Mouse (Mus musculus) right cerebral cortex, postnatal 36 days (tissue): Measurements from ENCODE around the gene Klhl25.
"Not testable (repeated sequence)": the region's sequence is repeated elsewhere in the genome, so short reads cannot be mapped to it uniquely, and the experiment has no call there.

ENCODE experiments used
- DNase-seq, 2 experiments: peaks; one replicate each; pipeline ENCODE4 v3.0.0; 2022; ENCODE audit warnings: low spot score in 2 of 2, mixed read lengths in 1 of 2

Klhl25 gene

GRCm38 (mm10) chr7:75845936-75846335 lies 2.2 kb upstream of the Klhl25 start:
- DNase-seq: no peak

GRCm38 (mm10) chr7:75846942-75847341 lies 1.2 kb upstream of the Klhl25 start:
- DNase-seq: no peak

GRCm38 (mm10) chr7:75847489-75847888 lies 621 bp upstream of the Klhl25 start:
- DNase-seq: no peak

GRCm38 (mm10) chr7:75848776-75849670 lies 913 bp downstream of the Klhl25 start:
- DNase-seq: no peak

- not testable (repeated sequence) for DNase-seq
Measured at GRCm38 (mm10) chr7:75850396-75850795, 2.3 kb downstream of the Klhl25 start.

- no peak for DNase-seq
Measured at GRCm38 (mm10) chr7:75851290-75851689, 3.2 kb downstream of the Klhl25 start.

- peak; percentile 54 to 60 for DNase-seq
Measured at GRCm38 (mm10) chr7:75852363-75852762, 4.3 kb downstream of the Klhl25 start.

GRCm38 (mm10) chr7:75853171-75853830 lies 5.2 kb downstream of the Klhl25 start:
- DNase-seq: no peak

- DNase-seq: no peak
Measured at GRCm38 (mm10) chr7:75854231-75854925, 6.3 kb downstream of the Klhl25 start.

- no peak for DNase-seq
Measured at GRCm38 (mm10) chr7:75855028-75855427, 6.9 kb downstream of the Klhl25 start.

GRCm38 (mm10) chr7:75856259-75856658 lies 8.1 kb downstream of the Klhl25 start:
- DNase-seq: no peak

GRCm38 (mm10) chr7:75859771-75860196 lies 11.7 kb downstream of the Klhl25 start:
- no peak for DNase-seq

- DNase-seq: not testable (repeated sequence)
Measured at GRCm38 (mm10) chr7:75861638-75862426, 13.7 kb downstream of the Klhl25 start.

GRCm38 (mm10) chr7:75862427-75862781 lies 14.3 kb downstream of the Klhl25 start:
- DNase-seq: not testable (repeated sequence)

- DNase-seq: not testable (repeated sequence)
Measured at GRCm38 (mm10) chr7:75863248-75863911, 15.3 kb downstream of the Klhl25 start.

- no peak for DNase-seq
Measured at GRCm38 (mm10) chr7:75865026-75865425, 16.9 kb downstream of the Klhl25 start.

GRCm38 (mm10) chr7:75866557-75866956 lies 18.4 kb downstream of the Klhl25 start:
- no peak for DNase-seq

GRCm38 (mm10) chr7:75868687-75869086 lies 20.6 kb downstream of the Klhl25 start:
- DNase-seq: no peak

- no peak for DNase-seq
Measured at GRCm38 (mm10) chr7:75870551-75870950, 22.4 kb downstream of the Klhl25 start.

- DNase-seq: no peak
Measured at GRCm38 (mm10) chr7:75872255-75872654, 24.1 kb downstream of the Klhl25 start.

- no peak for DNase-seq
Measured at GRCm38 (mm10) chr7:75872697-75873096, 24.6 kb downstream of the Klhl25 start.
